Mouse (Mus musculus) embryonic fibroblast, embryonic 13.5 days (primary cell): ENCODE results near the gene Npsr1.

ENCODE experiments used
- CTCF ChIP-seq: IDR thresholded peaks from 2 replicates; pipeline ENCODE4 v1.5.1; 2011; ENCODE audit warnings: mild to moderate bottlenecking, control low read depth, low read length, moderate library complexity, borderline replicate concordance; ENCODE audit not compliant: insufficient read depth
- POLR2A ChIP-seq: IDR thresholded peaks from 2 replicates; pipeline ENCODE4 v1.6.1; 2011; ENCODE audit warnings: low read depth, mild to moderate bottlenecking, control low read depth, low read length, moderate library complexity

- TF ChIP-seq CTCF (no peak), POLR2A (no peak)
Measured at GRCm38 (mm10) chr9:24099631-24100030, 1.8 kb downstream of the Npsr1 start.
